Mouse (Mus musculus): ENCODE results near the gene Mad2l2.
A peak's percentile ranks its signal among the peaks of the same experiment; 100 is the strongest.
"Not testable (repeated sequence)": the region's sequence is repeated elsewhere in the genome, so short reads cannot be mapped to it uniquely, and the experiment has no call there.

The Mad2l2 gene

GRCm38 (mm10) chr4:148171261-148171660, 41.1 kb downstream of the Mad2l2 start:
- no peak for DNase-seq (ENCODE audit: low read depth, low spot score)

DNA sequence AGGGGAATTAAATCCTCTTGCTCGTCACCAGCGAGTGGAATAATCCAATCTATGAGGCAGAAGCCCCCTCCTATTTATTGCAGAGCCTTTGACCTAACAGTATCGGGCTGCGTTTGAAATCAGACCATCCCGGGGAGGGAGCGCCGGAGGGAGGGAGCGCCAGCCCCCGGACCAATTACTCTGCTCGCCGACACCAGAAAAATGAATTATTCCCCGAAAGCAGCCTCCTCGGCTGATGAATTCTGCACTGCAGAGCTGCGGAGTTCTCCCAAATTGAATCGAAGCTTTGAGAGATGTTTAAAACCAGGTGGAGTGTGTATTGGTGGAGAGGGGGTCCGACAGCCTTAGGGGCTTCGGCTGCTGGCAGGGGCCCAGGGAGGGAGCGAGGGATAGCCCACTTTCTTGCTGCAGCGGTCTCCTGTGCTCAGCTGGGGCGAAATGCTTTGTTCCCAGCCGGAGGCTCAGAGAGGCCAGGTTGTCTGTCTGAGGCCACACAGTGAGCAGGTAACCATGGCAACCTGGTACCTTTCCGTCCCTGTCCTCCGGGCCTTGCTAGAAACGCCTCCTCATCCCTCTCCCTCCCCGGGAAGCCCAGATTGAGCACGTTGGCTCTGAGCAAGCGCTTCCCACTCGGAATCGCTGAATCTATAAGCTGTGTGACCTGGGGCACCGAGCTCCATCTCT, 43.8 kb downstream of the Mad2l2 start:
- no peak for DNase-seq (ENCODE audit: low read depth, low spot score)

DNA sequence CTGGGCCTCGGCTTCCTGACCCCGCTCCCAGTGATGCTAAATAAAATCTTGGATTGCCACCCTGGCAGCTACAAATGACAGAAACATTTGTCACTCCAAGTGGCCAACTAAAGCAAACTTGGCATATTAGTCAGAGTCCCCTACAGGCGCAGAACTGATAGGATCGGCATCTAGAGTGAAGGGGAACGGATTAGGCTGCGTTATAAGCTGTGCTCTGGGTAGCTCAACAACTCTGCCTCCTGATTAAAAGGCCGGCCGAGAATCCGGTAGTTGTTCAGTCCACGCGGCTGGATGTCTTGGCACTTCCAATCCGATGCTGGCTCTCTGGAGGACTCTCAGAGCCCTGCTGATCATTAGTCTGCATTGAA, 44.3 kb downstream of the Mad2l2 start:
- DNase-seq (ENCODE audit: low read depth, low spot score): no peak

GRCm38 (mm10) chr4:148176603-148177002, 46.4 kb downstream of the Mad2l2 start:
- DNase-seq (ENCODE audit: low read depth, low spot score): not testable (repeated sequence)

GRCm38 (mm10) chr4:148177716-148178115, 47.5 kb downstream of the Mad2l2 start:
- DNase-seq (ENCODE audit: low read depth, low spot score): no peak

GRCm38 (mm10) chr4:148181483-148181882, 51.3 kb downstream of the Mad2l2 start:
- DNase-seq (ENCODE audit: low read depth, low spot score): no peak

DNA sequence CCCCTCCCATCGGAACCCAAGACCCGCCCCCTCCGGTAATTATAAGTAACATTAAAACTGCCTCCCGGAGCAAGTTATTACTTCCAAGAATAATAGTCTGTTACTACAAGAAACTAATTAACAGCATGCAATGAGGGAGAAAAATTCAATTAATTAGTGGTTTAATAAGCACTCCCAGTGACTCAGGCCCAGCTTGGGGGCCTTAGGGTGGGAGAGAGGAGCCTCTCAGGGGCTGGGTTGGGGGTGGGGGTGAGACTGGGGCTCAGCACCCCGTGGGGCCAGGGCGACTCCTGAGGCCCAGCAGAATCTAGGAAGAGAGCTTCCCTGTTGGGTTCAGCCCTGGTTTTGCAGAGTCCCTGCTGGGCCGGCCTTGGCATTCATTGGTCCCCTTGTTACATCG, 52.2 kb downstream of the Mad2l2 start:
- DNase-seq (ENCODE audit: low read depth, low spot score): no peak

- no peak for DNase-seq (ENCODE audit: low read depth, low spot score)
These were observed 54.4 kb downstream of the Mad2l2 start for GRCm38 (mm10) chr4:148184564-148184963.

- DNase-seq (ENCODE audit: low read depth, low spot score): no peak
These were observed 55.6 kb downstream of the Mad2l2 start for GRCm38 (mm10) chr4:148185819-148186218.

DNA sequence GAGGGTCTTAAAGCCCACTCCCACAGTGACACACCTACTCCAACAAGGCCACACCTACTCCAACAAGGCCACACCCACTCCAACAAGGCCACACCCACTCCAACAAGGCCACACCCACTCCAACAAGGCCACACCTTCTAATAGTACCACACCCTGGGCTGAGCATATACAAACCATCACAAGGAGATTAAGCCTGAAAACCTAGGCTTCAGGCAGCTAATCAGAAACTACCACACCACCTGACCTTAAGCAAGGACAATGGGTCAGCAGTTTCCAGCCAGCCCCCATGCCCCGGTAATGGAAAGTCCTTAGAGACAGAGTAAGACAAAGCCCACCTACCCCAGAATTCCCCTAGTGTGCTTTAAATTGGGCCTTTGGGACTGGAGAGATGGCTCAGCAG, 58.6 kb downstream of the Mad2l2 start:
- DNase-seq (ENCODE audit: low read depth, low spot score): not testable (repeated sequence)

- peak; percentile 50 for DNase-seq (ENCODE audit: low read depth, low spot score)
These were observed 62.6 kb downstream of the Mad2l2 start for GRCm38 (mm10) chr4:148192707-148193245.

GRCm38 (mm10) chr4:148194400-148194799, 64.2 kb downstream of the Mad2l2 start:
- DNase-seq (ENCODE audit: low read depth, low spot score): no peak

Data from WW6 (cell line).